Mouse (Mus musculus) heart, postnatal 0 days (tissue): Measurements from ENCODE around the gene Tas1r3.

Source experiments
- CTCF ChIP-seq: IDR thresholded peaks from 2 replicates; pipeline ENCODE4 v1.5.1; 2016; ENCODE audit warnings: antibody characterized with exemption, control low read depth, low read depth
- EP300 ChIP-seq: IDR thresholded peaks from 2 replicates; pipeline ENCODE4 v1.6.1; 2016; ENCODE audit warnings: antibody characterized with exemption, low read depth

DNA sequence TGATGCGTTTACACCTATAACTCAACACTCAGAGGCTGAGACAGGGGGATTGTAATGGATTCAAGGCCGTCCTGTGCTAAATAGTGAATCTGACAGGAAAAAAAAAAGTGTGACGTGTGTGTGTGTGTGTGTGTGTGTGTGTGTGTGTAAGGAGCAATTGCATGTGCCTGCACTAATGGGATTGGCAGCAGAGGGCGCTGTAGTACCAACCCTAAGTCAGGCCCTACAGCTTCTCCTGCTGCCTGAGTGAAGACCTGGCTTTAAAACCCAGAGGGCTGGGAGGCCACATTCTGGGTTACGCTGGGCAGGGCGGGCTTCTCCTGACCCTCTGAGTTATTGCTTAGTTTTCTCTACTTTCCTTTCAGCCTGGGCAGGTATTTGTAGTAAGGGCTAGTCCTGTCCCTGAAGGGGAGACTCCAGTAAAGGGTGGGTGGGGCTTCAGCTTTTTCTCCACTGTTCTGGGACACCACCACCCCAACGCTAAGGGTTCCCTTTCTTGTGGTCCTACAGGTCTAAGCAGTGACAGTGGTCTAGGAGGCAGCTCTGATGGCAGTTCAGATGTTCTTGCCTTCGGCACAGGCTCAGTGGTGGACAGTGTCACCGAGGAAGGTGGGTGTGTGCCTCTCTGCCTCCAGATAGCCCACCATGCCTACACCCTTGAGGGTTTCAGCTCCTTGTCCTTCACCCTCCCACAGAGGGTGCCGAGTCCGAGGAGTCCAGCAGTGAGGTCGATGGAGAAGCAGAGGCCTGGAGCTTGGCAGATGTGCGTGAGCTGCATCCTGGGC is 41.3 kb upstream of the Tas1r3 start:
- no peak for TF ChIP-seq EP300
- TF ChIP-seq CTCF = no peak
